Mouse (Mus musculus) layer of hippocampus, postnatal 25 days (tissue): ENCODE results near the gene B3gnt4. TPM values are rescaled to one million over a fixed set of nuclear protein-coding genes. Genes with fewer than 3 reads are reported as not detected.

Experiments used
- DNase-seq, 2 experiments: peaks; one replicate each; pipeline ENCODE4 v3.0.0; 2022; ENCODE audit warnings: mixed read lengths in 2 of 2, low spot score in 1 of 2; ENCODE audit errors: extremely low spot score in 1 of 2
- microRNA-seq, 2 experiments: library from miRNA; unstranded; fragments of <30 nt; microRNA quantifications; one replicate each; pipeline ENCODE4 v1.2.0; 2021
- total RNA-seq, 2 experiments: library from RNA; stranded (reverse); gene quantifications; 2 replicates each; pipeline ENCODE4 v1.2.3; 2021

The B3gnt4 gene
- total RNA-seq, 2 experiments from 2014 or later = 0.94 to 1.2 TPM

GRCm38 (mm10) chr5:123525281-123525680 is 15.0 kb downstream of the B3gnt4 start, which contains the start of gene Gm49027:
TSS of gene Gm49027 (minus strand) at chr5:123525488.
- DNase-seq = peak in 1 of 2 experiments; percentile 4

GRCm38 (mm10) chr5:123525916-123526495 is 15.7 kb downstream of the B3gnt4 start:
- DNase-seq = peak in 1 of 2 experiments; percentile 3

DNA sequence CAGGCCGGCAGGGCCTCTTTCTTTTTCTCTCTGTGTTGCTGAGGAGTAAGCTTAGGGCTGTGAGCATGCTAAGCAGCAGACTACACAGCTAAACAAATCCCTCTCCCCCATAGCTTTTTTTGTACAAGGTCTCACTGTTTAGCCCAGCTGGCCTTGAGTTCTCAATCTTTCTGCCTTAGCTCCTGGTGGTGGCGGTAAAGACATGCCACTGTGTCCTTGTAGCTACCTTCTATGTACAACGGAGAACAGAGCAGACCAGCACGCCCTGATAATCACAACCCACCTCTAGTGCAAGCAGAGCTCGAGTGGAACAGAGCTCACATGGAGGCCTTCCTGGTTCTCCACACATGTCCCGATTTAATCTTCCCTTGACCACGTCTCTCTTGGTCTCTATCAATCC is 18.4 kb downstream of the B3gnt4 start:
- DNase-seq = peak in 1 of 2 experiments; percentile 5

DNA sequence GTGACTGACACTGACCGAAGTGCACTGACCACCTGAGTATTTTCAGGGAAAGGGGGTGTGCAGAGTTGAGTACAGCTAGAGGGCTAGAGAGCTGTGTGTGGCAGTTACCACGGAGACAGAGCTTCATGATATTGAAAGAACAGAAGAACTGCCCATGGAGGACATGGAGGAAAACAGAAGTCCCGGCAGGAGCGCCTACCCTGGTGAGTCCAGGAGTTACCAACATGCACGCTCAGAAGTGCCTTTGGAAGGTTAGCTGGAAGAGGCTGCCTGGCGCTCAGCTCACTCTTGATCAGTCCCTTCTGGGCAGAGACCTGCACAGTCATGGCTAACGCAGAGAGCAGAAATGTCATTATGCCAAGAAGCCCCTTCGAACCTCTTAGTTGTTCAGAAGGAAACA is 19.8 kb downstream of the B3gnt4 start:
- peak in 1 of 2 experiments; percentile 4 for DNase-seq

- DNase-seq = no peak
Measured at GRCm38 (mm10) chr5:123533801-123534200, 23.5 kb downstream of the B3gnt4 start.

DNA sequence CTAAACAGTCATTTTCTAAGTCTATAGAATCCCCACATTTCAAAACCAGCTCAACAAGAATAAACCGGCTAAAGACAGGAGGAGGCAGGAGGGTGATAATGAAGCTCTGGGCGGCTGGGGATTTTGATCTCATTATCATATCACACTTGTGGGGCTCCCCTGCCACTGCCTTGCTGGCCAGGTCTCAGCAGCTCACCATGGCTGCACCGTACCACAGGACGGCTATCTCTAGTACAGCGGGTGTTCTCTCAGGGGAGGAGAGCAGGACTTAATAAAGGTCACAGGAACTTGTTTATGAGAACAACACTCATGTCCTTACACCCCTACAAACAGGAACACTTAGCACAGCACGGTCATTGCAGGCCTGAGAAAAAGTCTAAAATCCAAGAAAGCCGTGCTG is 45.4 kb downstream of the B3gnt4 start:
- no peak for DNase-seq

DNA sequence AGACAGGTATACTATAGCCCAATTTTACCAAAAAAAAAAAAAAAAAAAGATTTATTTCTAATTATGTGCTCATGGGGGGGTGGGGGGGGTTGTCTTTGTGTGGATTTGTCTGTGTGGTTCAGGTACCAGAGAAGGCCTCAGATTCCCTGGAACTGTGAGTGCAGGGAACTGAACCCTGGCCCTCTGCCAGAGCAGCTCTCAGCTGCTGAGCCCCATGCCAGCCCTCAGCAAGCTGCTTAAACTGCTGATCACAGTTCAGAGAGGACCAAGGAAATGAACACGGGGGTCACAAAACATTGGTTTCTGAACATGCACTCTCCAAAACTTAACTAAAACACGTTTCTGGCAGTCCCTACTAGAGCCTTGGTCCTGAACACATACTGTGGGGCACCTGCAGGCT is 46.2 kb downstream of the B3gnt4 start:
- DNase-seq = peak in 1 of 2 experiments; percentile 57

- DNase-seq = no peak
Measured at GRCm38 (mm10) chr5:123559588-123559987, 49.3 kb downstream of the B3gnt4 start.

DNA sequence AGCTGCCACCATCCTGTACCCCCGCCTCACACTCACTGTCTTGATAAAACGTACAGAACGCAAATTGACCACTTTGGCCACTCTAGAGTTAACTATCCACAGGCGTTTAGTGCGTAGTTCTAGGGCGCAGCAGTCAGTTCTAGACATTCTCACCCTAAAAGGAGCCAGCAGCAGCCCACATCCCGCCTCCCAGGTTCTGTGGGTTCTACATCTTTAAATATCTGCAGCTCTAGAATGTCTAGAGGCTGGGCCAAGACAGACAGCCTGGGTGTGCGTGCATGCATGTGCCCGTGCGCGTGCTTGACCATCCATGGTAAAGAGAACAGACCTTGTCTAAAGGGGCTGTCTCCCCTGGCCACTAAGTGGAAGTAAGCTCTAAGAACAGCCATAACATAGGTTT is 50.9 kb downstream of the B3gnt4 start:
- no peak for DNase-seq

Small RNA genes within 50 kb of the gene (microRNA-seq; reads per million reads assigned to microRNA genes)
- 0.55 to 1.00 reads per million in 2 experiments for gene Mir7647

Other genes starting within 250 kb of the B3gnt4 start
- gene Bcl7a, start 166.6 kb upstream of the B3gnt4 start, total RNA-seq = 10 to 100 TPM; 68.7 to 70.3 TPM
- 10 to 100 TPM; 16.6 to 21.6 TPM for gene Mlxip, start 115.7 kb upstream of the B3gnt4 start, total RNA-seq
- 1 to 10 TPM in 1 of 2 experiments, under 1 TPM in 1; 0.17 to 1.1 TPM for gene Lrrc43, start 21.2 kb upstream of the B3gnt4 start, total RNA-seq
- gene Il31, start 21.0 kb upstream of the B3gnt4 start, total RNA-seq = not detected
- gene Diablo, start 13.7 kb downstream of the B3gnt4 start, total RNA-seq = 10 to 100 TPM; 34.4 to 35.3 TPM
- gene Gm49027, start 15.0 kb downstream of the B3gnt4 start, total RNA-seq = 1 to 10 TPM; 2.0 to 5.2 TPM
- 10 to 100 TPM; 80.6 to 82.4 TPM for gene Vps33a, start 62.6 kb downstream of the B3gnt4 start, total RNA-seq
- 100 to 1,000 TPM; 114 to 130 TPM for gene Clip1, start 174.2 kb downstream of the B3gnt4 start, total RNA-seq
- gene Zcchc8, start 210.6 kb downstream of the B3gnt4 start, total RNA-seq = 10 to 100 TPM; 45.4 to 50.1 TPM
- 100 to 1,000 TPM in 1 of 2 experiments, 10 to 100 TPM in 1; 90.6 to 108 TPM for gene Rsrc2, start 239.0 kb downstream of the B3gnt4 start, total RNA-seq
- gene Kntc1, start 239.3 kb downstream of the B3gnt4 start, total RNA-seq = 1 to 10 TPM; 1.9 to 2.9 TPM